Mouse (Mus musculus) naive thymus-derived CD4-positive, alpha-beta T cell, adult 2 months (primary cell): ENCODE data around the gene Olfr1297.

Source experiments
- DNase-seq: peaks from one replicate; pipeline ENCODE4 v3.0.0-alpha.2; 2011; ENCODE audit warnings: low read depth

Gene Olfr1297

GRCm38 (mm10) chr2:111626397-111626796 is at the start of gene Olfr1297:
Gene Olfr1297, minus strand, starts transcription at chr2:111626497.
- no peak for DNase-seq

- no peak for DNase-seq
Observed at GRCm38 (mm10) chr2:111661119-111661518, 34.8 kb upstream of the Olfr1297 start, which contains the start of gene Olfr1299. Gene Olfr1299, plus strand, starts transcription at chr2:111661419.

- DNase-seq: no peak
Observed at GRCm38 (mm10) chr2:111649101-111649500, 22.8 kb upstream of the Olfr1297 start, which contains the start of gene Olfr1298. Gene Olfr1298, minus strand, starts transcription at chr2:111649201.

GRCm38 (mm10) chr2:111569581-111569980 is 56.7 kb downstream of the Olfr1297 start, which contains the start of gene Olfr1295:
Gene Olfr1295, minus strand, starts transcription at chr2:111569681.
- DNase-seq: no peak
